Mouse (Mus musculus) liver, embryonic 14.5 days (tissue): ENCODE measurements around the gene Celf5.

Experiments
- CTCF ChIP-seq: IDR thresholded peaks from 2 replicates; pipeline ENCODE4 v1.5.1; 2016; ENCODE audit warnings: antibody characterized with exemption, low read depth, control low read depth
- EP300 ChIP-seq: IDR thresholded peaks from 2 replicates; pipeline ENCODE4 v1.6.1; 2016; ENCODE audit warnings: antibody characterized with exemption, low read depth

- no peak for TF ChIP-seq CTCF
- TF ChIP-seq EP300 = no peak
These were observed 24.9 kb downstream of the Celf5 start for GRCm38 (mm10) chr10:81457624-81458023.
